In genomic region chr7:50053704-50054103, GRCm38 (mm10) we compare ENCODE assay signal across 33 mouse cellular contexts.
"Had no signal": no experiment of that assay in that cellular context is flagged by ENCODE, and none has a peak within 500 bp of the region (broad histone marks: within the 10 kb centered on the region; RNA-seq: fewer than 3 reads in every experiment).

No protein-coding gene starts in this region.

- ATAC-seq: hindbrain, embryonic 16.5 days; hindbrain, postnatal 0 days; inflammation-experienced regulatory T-cells, adult 6 months; intestine, embryonic 15.5 days; intestine, embryonic 16.5 days; intestine, postnatal 0 days had no signal

- H3K27ac ChIP-seq: heart, embryonic 10.5 days; heart, embryonic 13.5 days; heart, embryonic 15.5 days; hindbrain, embryonic 10.5 days; hindbrain, embryonic 12.5 days; hindbrain, embryonic 13.5 days; hindbrain, embryonic 14.5 days; hindbrain, embryonic 15.5 days; hindbrain, postnatal 0 days; intestine, embryonic 15.5 days; kidney, embryonic 15.5 days; kidney, postnatal 0 days; layer of hippocampus, adult 2 months; left cerebral cortex, adult 2 months had no signal

- DNase-seq: heart, postnatal 10 days; heart, postnatal 14 days; heart, postnatal 36 days; kidney, adult 11 months; kidney, adult 18-20 months; kidney, adult 2 months; kidney, adult 8-10 months; kidney, adult 9 months; kidney, postnatal 10 days; kidney, postnatal 14 days; kidney, postnatal 25 days; kidney, postnatal 36 days; kidney, postnatal 4 days had no signal

- H3K9ac ChIP-seq: heart, embryonic 12.5 days; heart, embryonic 13.5 days; heart, embryonic 15.5 days; hindbrain, embryonic 12.5 days; hindbrain, embryonic 13.5 days; hindbrain, embryonic 14.5 days; hindbrain, embryonic 15.5 days; intestine, embryonic 15.5 days; kidney, embryonic 15.5 days had no signal

- H3K4me3 ChIP-seq: heart, embryonic 10.5 days; heart, embryonic 12.5 days; heart, embryonic 13.5 days; heart, embryonic 15.5 days; hindbrain, embryonic 10.5 days; hindbrain, embryonic 12.5 days; hindbrain, embryonic 13.5 days; hindbrain, embryonic 15.5 days; intestine, embryonic 15.5 days; kidney, embryonic 15.5 days; layer of hippocampus, adult 2 months; left cerebral cortex, adult 2 months had no signal

- H3K27me3 ChIP-seq: heart, embryonic 12.5 days; heart, embryonic 13.5 days; heart, embryonic 15.5 days; hindbrain, embryonic 12.5 days; hindbrain, embryonic 13.5 days; hindbrain, embryonic 15.5 days; intestine, embryonic 15.5 days; kidney, embryonic 15.5 days had no signal

- H3K4me1 ChIP-seq: heart, embryonic 10.5 days; heart, embryonic 12.5 days; heart, embryonic 13.5 days; heart, embryonic 15.5 days; hindbrain, embryonic 10.5 days; hindbrain, embryonic 12.5 days; hindbrain, embryonic 13.5 days; hindbrain, embryonic 15.5 days; intestine, embryonic 15.5 days; kidney, embryonic 15.5 days had no signal

- H3K36me3 ChIP-seq: heart, embryonic 10.5 days; heart, embryonic 12.5 days; heart, embryonic 13.5 days; heart, embryonic 15.5 days; hindbrain, embryonic 10.5 days; hindbrain, embryonic 12.5 days; hindbrain, embryonic 13.5 days; hindbrain, embryonic 15.5 days; intestine, embryonic 15.5 days; kidney, embryonic 15.5 days had no signal

- H3K4me2 ChIP-seq: heart, embryonic 11.5 days; heart, embryonic 12.5 days; heart, embryonic 13.5 days; heart, embryonic 15.5 days; hindbrain, embryonic 12.5 days; hindbrain, embryonic 13.5 days; hindbrain, embryonic 14.5 days; hindbrain, embryonic 15.5 days; intestine, embryonic 15.5 days; kidney, embryonic 15.5 days had no signal

- H3K9me3 ChIP-seq: heart, embryonic 10.5 days; heart, embryonic 12.5 days; heart, embryonic 13.5 days; heart, embryonic 15.5 days; hindbrain, embryonic 10.5 days; hindbrain, embryonic 12.5 days; hindbrain, embryonic 13.5 days; hindbrain, embryonic 15.5 days; intestine, embryonic 15.5 days; kidney, embryonic 15.5 days had no signal
